Mouse (Mus musculus): ENCODE measurements around the gene Catsperg2. TPM values are rescaled to one million over a fixed set of nuclear protein-coding genes. Genes with fewer than 3 reads are reported as not detected.

Catsperg2 gene
- polyA plus RNA-seq (2012; rRNA removed), result 0.08 TPM in 1 of 2 replicates, not detected in the other

DNA sequence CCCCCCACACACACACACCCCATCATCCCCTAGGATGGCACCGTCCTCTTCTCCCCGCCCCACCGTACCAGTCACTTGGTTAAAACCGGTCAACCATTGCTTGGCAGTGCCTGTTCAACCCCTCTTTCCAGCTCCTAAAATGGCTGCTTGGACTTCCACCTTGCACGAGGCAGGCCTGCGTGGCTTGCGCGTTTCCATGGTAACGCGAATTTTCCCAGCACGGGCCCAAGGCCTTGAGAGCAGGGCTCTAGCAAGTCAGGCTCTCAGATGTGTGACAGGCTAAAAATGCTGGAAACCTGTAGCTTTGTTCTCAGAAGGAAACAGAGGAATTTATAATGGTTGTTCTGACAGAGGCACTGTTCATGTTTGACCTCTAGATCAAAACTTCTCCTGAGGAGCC lies at the start of gene Catsperg2:
TSS of gene Catsperg2 (minus strand) at position 173 of the 400 bp plus-strand sequence.

DNA sequence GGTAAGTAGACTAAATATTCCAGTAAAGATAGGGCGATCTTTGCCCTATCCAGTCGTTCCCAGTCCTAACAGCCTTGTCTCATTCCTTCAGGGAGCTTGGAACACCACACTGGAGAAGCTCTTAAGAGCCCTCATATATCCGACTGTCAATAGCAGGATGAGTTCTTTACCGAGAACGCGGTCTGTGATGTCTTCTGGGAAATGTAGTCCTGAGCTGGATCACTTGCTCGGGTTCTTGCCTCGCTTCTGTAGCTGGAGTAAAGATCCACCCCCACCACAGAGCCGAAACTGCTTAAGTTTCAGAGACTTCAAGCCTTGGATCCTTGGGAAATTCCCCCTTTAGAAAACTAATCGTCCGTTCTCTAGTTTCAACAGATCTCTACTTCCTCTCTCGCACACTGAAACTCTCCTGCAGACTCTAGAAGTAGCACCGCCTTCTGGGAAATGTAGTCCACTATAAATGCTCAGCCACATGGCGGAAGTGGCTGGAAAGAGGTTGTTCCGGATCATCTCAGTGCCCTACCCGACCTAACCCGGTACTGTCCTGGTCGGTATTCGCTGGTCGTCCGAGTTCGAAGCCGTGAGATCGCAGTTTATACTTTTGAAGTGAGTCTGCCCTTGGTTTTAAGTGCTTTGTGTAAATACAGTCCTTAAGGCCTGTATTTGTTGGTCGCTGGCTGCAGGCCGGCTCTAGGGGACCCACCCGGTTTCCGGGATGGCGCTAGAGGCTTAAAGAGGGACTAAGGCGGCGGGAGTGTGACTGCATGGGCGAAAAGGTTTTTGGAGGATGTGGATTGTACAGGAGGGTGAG lies 41.5 kb upstream of the Catsperg2 start, which contains the start of gene Zfp84:
TSS of gene Zfp84 (plus strand) at position 463 of the 811 bp plus-strand sequence.

Other genes starting within 250 kb of the Catsperg2 start
- gene Sipa1l3, start 208.4 kb downstream of the Catsperg2 start, polyA plus RNA-seq (2012; rRNA removed), result 135 and 161 TPM in 2 replicates
- 2.6 and 3.2 TPM in 2 replicates for gene Zfp84, start 41.5 kb upstream of the Catsperg2 start, polyA plus RNA-seq (2012; rRNA removed)
- gene Zfp30, start 57.0 kb upstream of the Catsperg2 start, polyA plus RNA-seq (2012; rRNA removed), result 1.4 TPM in 2 replicates
- gene Zfp790, start 89.1 kb upstream of the Catsperg2 start, polyA plus RNA-seq (2012; rRNA removed), result 1.1 and 1.8 TPM in 2 replicates
- 0.09 and 0.12 TPM in 2 replicates for gene Zfp940, start 126.6 kb upstream of the Catsperg2 start, polyA plus RNA-seq (2012; rRNA removed)
- 0.28 and 0.47 TPM in 2 replicates for gene Zfp420, start 132.9 kb upstream of the Catsperg2 start, polyA plus RNA-seq (2012; rRNA removed)
- 1.3 and 1.7 TPM in 2 replicates for gene Zfp27, start 179.5 kb upstream of the Catsperg2 start, polyA plus RNA-seq (2012; rRNA removed)
- gene Zfp383, start 181.2 kb upstream of the Catsperg2 start, polyA plus RNA-seq (2012; rRNA removed), result 0.35 and 0.44 TPM in 2 replicates
- gene Zfp74, start 227.1 kb upstream of the Catsperg2 start, polyA plus RNA-seq (2012; rRNA removed), result 2.6 and 6.7 TPM in 2 replicates